Mouse (Mus musculus): ENCODE data around the gene Frmd4b.

- no peak for TF ChIP-seq CTCF (IDR thresholded peaks at IDR 0.05; ENCODE audit: borderline replicate concordance, insufficient read depth, low read depth, low read length)
- no peak for TF ChIP-seq POLR2A (IDR thresholded peaks at IDR 0.05; ENCODE audit: borderline replicate concordance, insufficient read depth, low read length)
Measured at GRCm38 (mm10) chr6:97478981-97479860, 138.1 kb downstream of the Frmd4b start.

Measured in cerebellum, adult 2 months (tissue).